Mouse (Mus musculus): ENCODE data around the gene E2f7.

DNA sequence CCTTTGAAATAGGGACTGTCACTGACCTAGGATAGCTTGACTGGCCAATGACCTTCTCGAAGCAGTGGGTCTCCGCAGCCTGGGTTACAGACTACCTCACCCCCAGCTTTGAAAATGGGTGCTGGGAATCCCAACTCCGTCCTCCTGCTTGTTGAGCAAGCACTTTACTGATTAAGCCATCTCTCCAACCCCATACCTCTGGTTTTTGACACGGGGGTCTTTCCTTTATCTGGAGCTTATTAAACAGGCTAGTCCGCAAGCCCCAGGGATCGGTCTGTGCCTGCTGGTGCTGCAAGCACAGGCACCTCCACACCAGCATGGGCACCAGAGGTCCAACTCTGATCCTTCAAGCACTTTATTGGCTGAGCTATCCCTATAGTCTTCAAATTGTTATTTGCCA is 1.5 kb upstream of the E2f7 start:
- TF ChIP-seq CTCF (IDR thresholded peaks at IDR 0.05; ENCODE audit: low read depth) (no peak), EP300 (IDR thresholded peaks at IDR 0.05; ENCODE audit: low read depth) (no peak)
